ENCODE assay signal across 11 mouse cellular contexts in genomic region chr4:33702028-33702666, GRCm38 (mm10).
DNase-seq lines count a peak whose midpoint lies in the region; ATAC-seq and TF ChIP-seq lines count a peak whose summit lies in the region.
"Had no signal": no experiment of that assay in that cellular context is flagged by ENCODE, and none has a peak within 500 bp of the region (broad histone marks: within the 10 kb centered on the region; RNA-seq: fewer than 3 reads in every experiment).

No protein-coding gene starts in this region.

- H3K27me3 ChIP-seq in hindbrain, postnatal 0 days (ENCODE audit: insufficient read depth, low read length), result no peaks in the 10 kb centered on the region
- no peaks in the 10 kb centered on the region for H3K27me3 ChIP-seq in hindbrain, embryonic 14.5 days (ENCODE audit: control insufficient read depth, insufficient read depth, low read length)
- H3K27me3 ChIP-seq: Patski had no signal

- no peak for TF ChIP-seq CTCF in hindbrain, postnatal 0 days (IDR thresholded peaks at IDR 0.05; ENCODE audit: low read depth)
- TF ChIP-seq CTCF in brain, embryonic 14.5 days (IDR thresholded peaks at IDR 0.05; ENCODE audit: borderline replicate concordance, extremely low read depth, insufficient read depth, insufficient read length), result no peak

- H3K9me3 ChIP-seq in hindbrain, postnatal 0 days (ENCODE audit: low read length), result peaks cover 5% of the 10 kb centered on the region
- peaks cover 6% of the 10 kb centered on the region; the same call in 1 of the 2 replicates for H3K9me3 ChIP-seq in hindbrain, embryonic 14.5 days (ENCODE audit: control insufficient read depth, low read length)

- 68% methylated on average over 7 of the region's 7 CpGs for WGBS in hindbrain, postnatal 0 days
- 85% methylated on average over 7 of the region's 7 CpGs for WGBS in hindbrain, embryonic 14.5 days

- no peak overlapping the region; the same call in 1 of the 2 replicates for H3K27ac ChIP-seq in hindbrain, postnatal 0 days
- no peak overlapping the region for H3K27ac ChIP-seq in hindbrain, embryonic 14.5 days

- H3K4me2 ChIP-seq in hindbrain, postnatal 0 days (ENCODE audit: low read depth, low read length), result no peak overlapping the region
- no peak overlapping the region for H3K4me2 ChIP-seq in hindbrain, embryonic 14.5 days (replicated peaks)

- peak; percentile 58 for DNase-seq in hindbrain, postnatal 0 days (ENCODE audit: low spot score)
- DNase-seq in hindbrain, embryonic 14.5 days (ENCODE audit: low spot score), result no peak
- DNase-seq in Muller cell, postnatal 12 days (ENCODE audit: inconsistent ontology term), result peak; percentile 40
- peak; percentile 83 for DNase-seq in brain, embryonic 14.5 days (ENCODE audit: low read depth)
- peak; percentile 66 for DNase-seq in cerebellum, postnatal 14 days
- no peak for DNase-seq in gastrocnemius, adult 18-20 months (ENCODE audit: low spot score)
- DNase-seq in heart, adult 9 months (ENCODE audit: low spot score in 2 of 2), result no peak
- DNase-seq: embryo, embryonic 11 days; gastrocnemius, postnatal 36 days; liver, postnatal 0 days had no signal

- no peak overlapping the region for H3K4me3 ChIP-seq in hindbrain, postnatal 0 days (ENCODE audit: low read length)
- no peak overlapping the region for H3K4me3 ChIP-seq in hindbrain, embryonic 14.5 days (replicated peaks; ENCODE audit: low read length)

- ATAC-seq in hindbrain, postnatal 0 days, result peak; percentile 51
- no peak for ATAC-seq in hindbrain, embryonic 14.5 days (ENCODE audit: low FRiP score)
- ATAC-seq: liver, postnatal 0 days; Patski had no signal

- H3K9ac ChIP-seq in hindbrain, postnatal 0 days (replicated peaks; ENCODE audit: low read length), result no peak overlapping the region
- no peak overlapping the region for H3K9ac ChIP-seq in hindbrain, embryonic 14.5 days
- H3K9ac ChIP-seq: liver, postnatal 0 days had no signal

- H3K36me3 ChIP-seq in hindbrain, postnatal 0 days (ENCODE audit: insufficient read depth, low read length), result no peaks in the 10 kb centered on the region
- no peaks in the 10 kb centered on the region for H3K36me3 ChIP-seq in hindbrain, embryonic 14.5 days (replicated peaks; ENCODE audit: control insufficient read depth, insufficient read depth)

- TF ChIP-seq POLR2A in brain, embryonic 14.5 days (IDR thresholded peaks at IDR 0.05; ENCODE audit: borderline replicate concordance, extremely low read depth, insufficient read depth, insufficient read length, poor library complexity, severe bottlenecking), result no peak

- no peaks in the 10 kb centered on the region for H3K4me1 ChIP-seq in hindbrain, postnatal 0 days (ENCODE audit: insufficient read depth, low read length)
- H3K4me1 ChIP-seq in hindbrain, embryonic 14.5 days (replicated peaks; ENCODE audit: control insufficient read depth, insufficient read depth, low read length), result no peaks in the 10 kb centered on the region

Comparison
In these comparisons a context has a peak if more than half of its experiments do, and no peak if none do; other contexts are left out.
1. DNase-seq: peak in hindbrain, postnatal 0 days (single experiment), Muller cell, postnatal 12 days (single experiment), brain, embryonic 14.5 days (single experiment) and cerebellum, postnatal 14 days (2 of 2); none in hindbrain, embryonic 14.5 days (single experiment), gastrocnemius, adult 18-20 months (single experiment) and heart, adult 9 months (0 of 2).